ENCODE assay signal across 8 mouse cellular contexts in the genomic region with DNA sequence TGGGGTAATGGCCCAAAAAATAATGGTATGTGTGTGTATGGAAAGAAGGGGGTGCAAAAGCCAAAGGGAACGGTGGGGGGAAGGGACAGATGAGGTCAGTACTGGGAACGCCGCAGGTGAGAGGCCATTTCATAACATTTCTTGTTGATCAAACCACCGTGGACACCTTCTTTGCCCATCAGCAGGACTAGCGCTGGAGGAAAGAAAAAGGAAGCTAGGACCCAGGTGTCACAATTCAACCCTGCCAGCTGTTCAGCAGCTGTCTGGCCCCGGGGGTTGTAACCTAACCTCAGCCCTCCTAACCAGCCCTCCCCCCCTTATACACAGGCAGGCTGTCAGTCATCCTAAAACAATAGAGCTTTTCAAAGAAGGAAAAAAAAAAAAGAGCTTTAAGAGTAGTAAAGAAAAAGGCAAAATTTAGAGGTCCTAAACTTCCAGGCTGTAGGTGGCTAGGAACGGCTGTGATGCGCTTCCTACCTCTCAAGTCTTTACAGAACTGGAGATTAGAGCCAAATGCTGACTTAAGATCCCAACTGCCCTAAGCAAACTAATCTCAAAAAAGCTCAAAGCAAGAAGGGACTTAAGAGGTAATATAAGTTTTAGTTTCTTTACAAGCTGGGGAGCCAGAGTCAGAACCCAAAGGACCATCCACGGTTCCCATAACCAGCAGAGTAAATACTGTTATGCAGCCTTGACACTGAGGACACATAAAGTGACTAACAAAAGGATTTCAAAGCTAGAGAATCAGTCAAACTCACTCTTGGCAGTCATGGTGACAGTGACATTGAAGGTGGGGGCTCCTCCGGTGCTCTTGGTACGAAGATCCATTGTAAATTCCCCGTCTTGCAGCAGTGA. TPM values are rescaled to one million over a fixed set of nuclear protein-coding genes. Genes with fewer than 3 reads are reported as not detected.
DNase-seq lines count a peak whose midpoint lies in the region; TF ChIP-seq lines count a peak whose summit lies in the region.

No protein-coding gene starts in this region.

- H3K9me3 ChIP-seq in embryonic facial prominence, embryonic 10.5 days: no peaks in the 10 kb centered on the region

- H3K4me1 ChIP-seq in embryonic facial prominence, embryonic 10.5 days: peaks cover 76% of the 10 kb centered on the region

- peaks cover 51% of the 10 kb centered on the region for H3K36me3 ChIP-seq in embryonic facial prominence, embryonic 10.5 days (replicated peaks)
- H3K36me3 ChIP-seq in myocyte (ENCODE audit: control insufficient read depth, insufficient read depth): peaks cover 36% of the 10 kb centered on the region

- H3K27me3 ChIP-seq in embryonic facial prominence, embryonic 10.5 days (replicated peaks; ENCODE audit: low read depth, poor library complexity, severe bottlenecking): no peaks in the 10 kb centered on the region
- H3K27me3 ChIP-seq in myocyte (ENCODE audit: control insufficient read depth, insufficient read depth, insufficient read length): no peaks in the 10 kb centered on the region

- peak overlapping the region; percentile 100 for H3K4me3 ChIP-seq in embryonic facial prominence, embryonic 10.5 days
- peak overlapping the region; percentile 94 for H3K4me3 ChIP-seq in myocyte

- peak overlapping the region; percentile 99 for H3K4me2 ChIP-seq in myocyte (ENCODE audit: low read depth)

- peaks cover 51% of the 10 kb centered on the region for H3K79me2 ChIP-seq in myocyte (ENCODE audit: control insufficient read depth, insufficient read depth)

- peak; percentile 14 for TF ChIP-seq POLR2A in myocyte (IDR thresholded peaks at IDR 0.05; ENCODE audit: insufficient read length, low read depth)

- H3K27ac ChIP-seq in embryonic facial prominence, embryonic 10.5 days (replicated peaks): peak overlapping the region; percentile 99

- WGBS in embryonic facial prominence, embryonic 10.5 days: 53% methylated on average over 12 of the region's 12 CpGs

- intact Hi-C loops in left cerebral cortex, postnatal 25 days (cut with DNase I): no loop called here

- DNase-seq in embryo, embryonic 11 days: peak; percentile 62
- DNase-seq in embryo, embryonic 9.5 days (ENCODE audit: extremely low spot score): no peak
- peak; percentile 72 for DNase-seq in 3T3-L1 (ENCODE audit: low read depth, low spot score)
- peak; percentile 75 for DNase-seq in embryonic facial prominence, embryonic 10.5 days (ENCODE audit: low spot score)
- DNase-seq in induced T-regulatory cell, adult 2 months (ENCODE audit: low read depth): peak; percentile 62
- no peak for DNase-seq in left cerebral cortex, postnatal 25 days (ENCODE audit: low spot score in 2 of 2)
- no peak for DNase-seq in right cerebral cortex, postnatal 4 days

- no peak overlapping the region for H3ac ChIP-seq in myocyte (ENCODE audit: control insufficient read depth, insufficient read length)

TF ChIP-seq in myocyte, 11 proteins besides CTCF, POLR2A, EP300 and RAD21:
- TF ChIP-seq SRF (IDR thresholded peaks at IDR 0.05; ENCODE audit: control insufficient read depth, insufficient read length, low read depth) (no peak), CEBPB (IDR thresholded peaks at IDR 0.05; ENCODE audit: insufficient read depth, poor library complexity, severe bottlenecking) (no peak), USF1 (IDR thresholded peaks at IDR 0.05; ENCODE audit: low read depth) (no peak), MYOG (IDR thresholded peaks at IDR 0.05; ENCODE audit: control insufficient read depth in 1 of 3, insufficient read depth in 1 of 3, insufficient read length in 2 of 3, low read depth in 2 of 3) (peak; percentile 52 to 90 (median 68)), REST (IDR thresholded peaks at IDR 0.05; ENCODE audit: insufficient read depth, insufficient read length) (no peak), POLR2AphosphoS2 (IDR thresholded peaks at IDR 0.05; ENCODE audit: insufficient read length, low read depth) (peak; percentile 81), MYOD1 (IDR thresholded peaks at IDR 0.05; ENCODE audit: control insufficient read depth in 1 of 3, insufficient read length in 2 of 3, low read depth in 2 of 3) (peak; percentile 85 to 95 (median 93)), TCF12 (IDR thresholded peaks at IDR 0.05; ENCODE audit: insufficient read depth, poor library complexity, severe bottlenecking) (peak; percentile 88), TCF3 (IDR thresholded peaks at IDR 0.05; ENCODE audit: insufficient read length, low read depth) (peak; percentile 80)

RNA-seq across cellular contexts. Expression of gene Pfn1, which starts 2.2 kb away (rescaled TPM):
- 2,153 and 2,165 TPM in 2 replicates for polyA plus RNA-seq in embryonic facial prominence, embryonic 10.5 days (2016; fragmentation: Nextera tagmentation; extraction: Ambion mirVana)
- polyA plus RNA-seq in myocyte (2012; fragmentation: generic; extraction: Trizol): 2,636 TPM
- 100 to 1,000 TPM; 221 to 239 TPM for total RNA-seq in left cerebral cortex, postnatal 25 days (2021)

RNA-seq across cellular contexts. Expression of gene Eno3, which starts 4.7 kb away (rescaled TPM):
- polyA plus RNA-seq in embryonic facial prominence, embryonic 10.5 days (2016; fragmentation: Nextera tagmentation; extraction: Ambion mirVana): 72.9 and 88.4 TPM in 2 replicates
- 1,792 TPM for polyA plus RNA-seq in myocyte (2012; fragmentation: generic; extraction: Trizol)
- 1 to 10 TPM; 7.0 to 9.0 TPM for total RNA-seq in left cerebral cortex, postnatal 25 days (2021)

RNA-seq across cellular contexts. Expression of gene Slc25a11, which starts 5.0 kb away (rescaled TPM):
- polyA plus RNA-seq in embryonic facial prominence, embryonic 10.5 days (2016; fragmentation: Nextera tagmentation; extraction: Ambion mirVana): 135 and 137 TPM in 2 replicates
- polyA plus RNA-seq in myocyte (2012; fragmentation: generic; extraction: Trizol): 165 TPM
- 100 to 1,000 TPM; 110 to 117 TPM for total RNA-seq in left cerebral cortex, postnatal 25 days (2021)

RNA-seq across cellular contexts. Expression of gene Rnf167, which starts 5.2 kb away (rescaled TPM):
- polyA plus RNA-seq in embryonic facial prominence, embryonic 10.5 days (2016; fragmentation: Nextera tagmentation; extraction: Ambion mirVana): 89.7 and 91.9 TPM in 2 replicates
- 16.7 TPM for polyA plus RNA-seq in myocyte (2012; fragmentation: generic; extraction: Trizol)
- 10 to 100 TPM; 78.6 to 81.4 TPM for total RNA-seq in left cerebral cortex, postnatal 25 days (2021)

RNA-seq across cellular contexts. Expression of gene Gp1ba, which starts 13.3 kb away (rescaled TPM):
- polyA plus RNA-seq in embryonic facial prominence, embryonic 10.5 days (2016; fragmentation: Nextera tagmentation; extraction: Ambion mirVana): 0.26 and 0.76 TPM in 2 replicates
- 0.22 TPM for polyA plus RNA-seq in myocyte (2012; fragmentation: generic; extraction: Trizol)
- total RNA-seq in left cerebral cortex, postnatal 25 days (2021): not detected

Comparison
In these comparisons a context has a peak if more than half of its experiments do, and no peak if none do; other contexts are left out.
1. DNase-seq: peak in embryo, embryonic 11 days (single experiment), 3T3-L1 (single experiment), embryonic facial prominence, embryonic 10.5 days (single experiment) and induced T-regulatory cell, adult 2 months (single experiment); none in embryo, embryonic 9.5 days (single experiment), left cerebral cortex, postnatal 25 days (0 of 2) and right cerebral cortex, postnatal 4 days (single experiment).
2. RNA of gene Eno3, which starts 4.7 kb away (polyA plus RNA-seq): 1,792 TPM in myocyte (single experiment); 72.9 to 88.4 TPM in embryonic facial prominence, embryonic 10.5 days; every median in the first group is over 10 times any median in the second.